Mouse (Mus musculus): ENCODE results near the gene Hspa12b. TPM values are rescaled to one million over a fixed set of nuclear protein-coding genes. Genes with fewer than 3 reads are reported as not detected.
A peak's percentile ranks its signal among the peaks of the same experiment; 100 is the strongest.

Hspa12b gene
- polyA plus RNA-seq, 1 experiment from 2014 or later = 2.1 TPM

DNA sequence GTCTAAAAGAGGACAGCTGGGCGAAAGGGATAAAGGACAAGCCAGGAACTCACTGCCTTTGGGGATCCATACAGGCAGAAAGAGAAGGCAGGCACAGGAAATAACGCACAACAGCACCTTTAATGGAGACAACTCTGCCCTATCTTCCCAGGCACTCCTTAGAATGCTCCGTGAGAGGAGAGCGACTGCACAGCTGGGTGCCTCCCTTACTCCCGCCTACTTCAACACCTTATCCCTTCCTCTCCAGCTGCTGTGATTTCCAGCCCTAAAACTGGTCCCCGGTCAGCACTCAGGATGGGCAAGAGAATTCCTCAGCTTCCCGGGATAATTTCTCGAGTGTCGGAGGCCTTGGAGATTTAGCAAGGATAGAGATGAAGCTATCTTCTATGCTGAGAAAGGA, 43.9 kb downstream of the Hspa12b start:
- Histone ChIP-seq H3K4me3 (replicated peaks) (peak overlapping the region; percentile 35), H3K4me1 (replicated peaks) (peaks cover 41% of the 10 kb centered on the region), H3K9ac (no peak overlapping the region), H3K36me3 (no peaks in the 10 kb centered on the region), H3K27ac (no peak overlapping the region), H3K9me3 (replicated peaks) (no peaks in the 10 kb centered on the region), H3K27me3 (peaks cover 64% of the 10 kb centered on the region), H3K4me2 (peak overlapping the region; percentile 52)
- WGBS (ENCODE audit: insufficient replicate concordance) = 17% methylated on average over 9 of the region's 9 CpGs
- no peak for ATAC-seq (ENCODE audit: low read depth)
- no peak for DNase-seq

DNA sequence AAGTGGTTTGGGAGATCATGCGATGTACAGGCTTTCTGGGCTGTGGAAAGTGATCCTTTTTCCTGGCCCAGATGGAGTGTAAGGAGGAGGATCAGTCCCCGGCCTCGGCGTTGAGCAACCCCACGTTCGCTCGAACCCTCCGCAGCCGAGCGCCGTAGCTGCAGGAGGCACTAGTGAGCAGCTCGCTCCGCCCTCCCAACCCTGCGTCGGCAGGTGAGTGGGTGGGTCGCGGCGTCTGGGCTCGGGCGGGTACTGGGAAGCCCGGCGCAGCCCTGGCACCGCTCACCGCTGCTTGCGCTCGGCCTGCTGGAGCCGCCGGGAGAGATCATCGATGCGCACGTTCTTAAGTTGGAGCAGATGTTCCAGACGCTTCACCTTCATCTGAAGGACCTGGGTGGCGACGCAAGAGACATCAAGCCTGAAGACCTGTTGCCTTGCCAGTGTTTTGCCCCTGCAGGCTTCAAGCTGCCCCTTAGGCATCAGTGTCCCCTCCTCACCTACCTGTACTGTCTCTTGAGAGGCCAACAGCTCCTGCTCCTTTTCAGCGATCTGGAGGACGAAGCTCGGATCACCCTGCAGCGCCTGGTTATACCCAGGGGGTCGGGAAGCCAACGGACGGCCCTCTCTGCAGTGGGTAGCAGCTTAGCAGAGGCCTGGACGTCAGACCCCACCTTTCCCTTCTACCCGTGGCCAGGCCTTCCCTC, 44.5 kb downstream of the Hspa12b start:
- H3K4me2 ChIP-seq = peak overlapping the region; percentile 52
- H3K9ac ChIP-seq = no peak overlapping the region
- WGBS (ENCODE audit: insufficient replicate concordance) = 6% methylated on average over 43 of the region's 43 CpGs
- H3K36me3 ChIP-seq = no peaks in the 10 kb centered on the region
- H3K27ac ChIP-seq = no peak overlapping the region
- no peaks in the 10 kb centered on the region for H3K9me3 ChIP-seq (replicated peaks)
- peak overlapping the region; percentile 35 for H3K4me3 ChIP-seq (replicated peaks)
- peaks cover 64% of the 10 kb centered on the region for H3K27me3 ChIP-seq
- no peak for ATAC-seq (ENCODE audit: low read depth)
- peaks cover 48% of the 10 kb centered on the region for H3K4me1 ChIP-seq (replicated peaks)
- no peak for DNase-seq

DNA sequence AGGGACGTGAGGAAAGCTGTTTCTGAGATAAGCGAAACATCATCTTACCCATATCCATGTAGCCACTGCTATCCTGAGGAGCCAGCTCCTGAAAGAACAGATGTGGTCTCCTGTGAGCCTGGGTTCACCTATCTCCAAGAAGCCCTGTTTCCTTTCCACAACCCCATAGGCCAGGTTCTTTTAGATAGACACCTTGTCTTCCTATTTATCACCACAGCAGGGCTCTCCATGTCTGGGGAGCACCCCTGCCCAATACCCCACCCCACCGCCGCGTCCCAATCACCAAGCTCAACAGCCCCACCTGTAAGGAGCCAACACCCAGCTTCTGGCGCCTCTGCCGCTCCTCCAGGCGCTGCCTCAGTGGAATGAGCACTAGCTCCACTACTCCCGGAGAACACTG, 45.2 kb downstream of the Hspa12b start:
- H3K27ac ChIP-seq = no peak overlapping the region
- DNase-seq (no peak), ATAC-seq (ENCODE audit: low read depth) (peak; percentile 48)
- no peak overlapping the region for H3K4me2 ChIP-seq
- H3K27me3 ChIP-seq = peaks cover 64% of the 10 kb centered on the region
- H3K9ac ChIP-seq = no peak overlapping the region
- 21% methylated on average over 9 of the region's 9 CpGs for WGBS (ENCODE audit: insufficient replicate concordance)
- H3K4me3 ChIP-seq (replicated peaks) = no peak overlapping the region
- H3K36me3 ChIP-seq = no peaks in the 10 kb centered on the region; the same call in 1 of the 2 replicates
- no peaks in the 10 kb centered on the region for H3K9me3 ChIP-seq (replicated peaks)
- peaks cover 55% of the 10 kb centered on the region for H3K4me1 ChIP-seq (replicated peaks)

DNA sequence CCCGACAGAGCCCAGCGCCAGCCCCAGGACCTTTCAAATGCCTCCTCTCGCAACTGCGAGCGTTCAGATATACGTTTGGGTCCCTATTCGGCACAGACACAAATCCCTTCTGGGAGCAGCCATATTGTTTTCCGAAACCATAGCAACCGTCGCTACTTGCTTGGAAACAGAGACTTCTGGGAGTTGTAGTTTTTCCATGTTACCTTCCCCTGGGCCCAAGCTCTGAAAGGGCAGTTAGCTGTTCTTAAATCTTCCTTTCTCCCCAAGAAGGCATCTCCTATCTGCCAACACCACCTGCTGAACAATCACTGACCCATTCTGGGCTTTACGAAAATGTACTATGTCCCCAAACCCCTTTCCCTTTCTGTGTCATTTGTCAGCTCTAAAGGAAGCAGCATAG, 47.6 kb downstream of the Hspa12b start:
- Histone ChIP-seq H3K9me3 (replicated peaks) (no peaks in the 10 kb centered on the region), H3K4me2 (peak overlapping the region; percentile 68), H3K36me3 (peaks cover 13% of the 10 kb centered on the region), H3K4me1 (replicated peaks) (peaks cover 78% of the 10 kb centered on the region), H3K27ac (no peak overlapping the region), H3K4me3 (replicated peaks) (peak overlapping the region; percentile 52), H3K27me3 (peaks cover 50% of the 10 kb centered on the region), H3K9ac (no peak overlapping the region)
- ATAC-seq (ENCODE audit: low read depth) (peak; percentile 19; the same call in 1 of the 2 replicates), DNase-seq (no peak)
- 2% methylated on average over 11 of the region's 11 CpGs for WGBS (ENCODE audit: insufficient replicate concordance)

DNA sequence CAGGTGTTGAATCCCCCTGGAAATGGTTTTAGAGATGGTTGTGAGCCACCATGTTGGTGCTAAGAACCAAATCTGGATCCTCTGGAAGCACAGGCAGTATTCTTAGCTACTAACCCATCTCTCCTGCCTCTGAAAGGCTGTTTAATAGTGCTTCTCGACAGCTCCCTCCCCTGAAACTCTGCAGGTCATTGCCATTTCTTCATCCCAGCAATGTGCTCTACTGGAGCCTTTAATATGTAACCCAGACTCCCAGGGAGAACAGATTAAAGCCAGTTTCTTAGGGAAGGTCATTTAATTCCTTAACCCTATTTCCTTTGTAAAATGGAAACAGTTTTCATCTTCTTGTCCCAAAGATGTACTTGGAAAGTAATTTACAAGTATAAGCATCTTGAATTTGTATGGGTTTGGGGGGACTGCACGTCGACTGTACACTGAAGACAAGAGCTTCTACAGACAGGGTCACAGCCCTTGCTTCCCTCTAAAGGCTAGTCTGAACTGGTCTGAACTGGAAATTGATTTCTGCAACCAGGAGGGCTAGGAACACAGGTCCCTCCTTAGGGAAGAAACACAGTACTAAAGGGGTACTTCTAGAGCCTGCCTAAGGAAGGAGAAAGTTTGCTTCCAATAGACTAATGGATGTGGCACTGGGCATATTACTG, 48.3 kb downstream of the Hspa12b start:
- H3K4me2 ChIP-seq = no peak overlapping the region; the same call in 1 of the 2 replicates
- no peak for DNase-seq

DNA sequence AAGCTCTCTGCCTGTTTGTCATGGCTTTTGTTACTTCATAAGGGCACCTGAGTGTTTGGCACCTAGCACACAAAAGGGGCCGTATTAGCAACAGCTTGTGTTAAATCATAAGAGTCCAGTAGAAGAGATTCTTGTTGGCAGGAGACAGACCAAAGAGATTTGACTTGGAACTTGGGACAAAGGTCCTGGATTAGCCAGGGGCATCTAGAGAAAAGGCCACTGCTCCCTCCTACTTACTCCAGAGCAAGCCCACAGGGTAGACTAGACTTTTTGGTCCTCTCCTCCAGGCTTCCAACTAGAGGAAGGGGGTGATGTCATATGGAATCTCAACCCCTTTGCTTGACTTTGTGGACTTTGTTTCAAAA, 48.8 kb downstream of the Hspa12b start:
- H3K27ac ChIP-seq = peak overlapping the region; percentile 67
- 91% methylated on average over 1 of the region's 1 CpGs for WGBS (ENCODE audit: insufficient replicate concordance)
- no peak for DNase-seq
- no peak overlapping the region for H3K4me2 ChIP-seq
- peak overlapping the region; percentile 96 for H3K9ac ChIP-seq
- H3K27me3 ChIP-seq = peaks cover 37% of the 10 kb centered on the region
- H3K9me3 ChIP-seq (replicated peaks) = no peaks in the 10 kb centered on the region
- H3K36me3 ChIP-seq = peaks cover 13% of the 10 kb centered on the region
- no peak overlapping the region for H3K4me3 ChIP-seq (replicated peaks)
- ATAC-seq (ENCODE audit: low read depth) = no peak
- peaks cover 87% of the 10 kb centered on the region for H3K4me1 ChIP-seq (replicated peaks)

More for the DNA sequence above, 48.3 kb downstream of the Hspa12b start:
- no peak for ATAC-seq (ENCODE audit: low read depth)
- peak overlapping the region; percentile 67 for H3K27ac ChIP-seq
- H3K9me3 ChIP-seq (replicated peaks) = no peaks in the 10 kb centered on the region
- H3K4me1 ChIP-seq (replicated peaks) = peaks cover 82% of the 10 kb centered on the region
- H3K4me3 ChIP-seq (replicated peaks) = no peak overlapping the region
- H3K9ac ChIP-seq = no peak overlapping the region
- H3K36me3 ChIP-seq = peaks cover 13% of the 10 kb centered on the region
- H3K27me3 ChIP-seq = peaks cover 42% of the 10 kb centered on the region
- 73% methylated on average over 3 of the region's 3 CpGs for WGBS (ENCODE audit: insufficient replicate concordance)

DNA sequence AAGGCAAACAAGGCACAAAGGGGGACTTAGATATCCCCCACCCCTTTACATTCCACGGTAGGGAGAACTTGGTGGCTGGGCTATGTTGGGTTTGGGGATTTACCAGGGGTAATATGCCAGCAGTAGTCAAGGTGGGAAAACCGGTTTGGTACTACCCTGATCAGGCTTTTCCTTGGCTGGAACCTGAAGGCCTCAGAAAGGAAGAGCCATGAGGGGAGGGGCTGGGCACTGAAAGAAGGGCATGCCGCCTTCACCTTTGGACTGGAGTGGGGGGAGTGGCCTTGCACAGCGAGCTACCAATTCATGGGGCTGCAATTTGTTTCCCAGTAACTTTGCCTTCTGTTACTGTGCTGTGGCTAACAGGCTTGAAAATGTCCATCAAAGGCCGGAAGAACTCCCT, 49.4 kb downstream of the Hspa12b start:
- Histone ChIP-seq H3K4me3 (replicated peaks) (no peak overlapping the region), H3K27me3 (peaks cover 32% of the 10 kb centered on the region), H3K9me3 (replicated peaks) (no peaks in the 10 kb centered on the region), H3K36me3 (peaks cover 13% of the 10 kb centered on the region), H3K9ac (peak overlapping the region; percentile 96), H3K4me1 (replicated peaks) (peaks cover 83% of the 10 kb centered on the region), H3K27ac (peak overlapping the region; percentile 94; the same call in 1 of the 2 replicates), H3K4me2 (peak overlapping the region; percentile 98)
- ATAC-seq (ENCODE audit: low read depth) = no peak
- no peak for DNase-seq
- 66% methylated on average over 5 of the region's 5 CpGs for WGBS (ENCODE audit: insufficient replicate concordance)

DNA sequence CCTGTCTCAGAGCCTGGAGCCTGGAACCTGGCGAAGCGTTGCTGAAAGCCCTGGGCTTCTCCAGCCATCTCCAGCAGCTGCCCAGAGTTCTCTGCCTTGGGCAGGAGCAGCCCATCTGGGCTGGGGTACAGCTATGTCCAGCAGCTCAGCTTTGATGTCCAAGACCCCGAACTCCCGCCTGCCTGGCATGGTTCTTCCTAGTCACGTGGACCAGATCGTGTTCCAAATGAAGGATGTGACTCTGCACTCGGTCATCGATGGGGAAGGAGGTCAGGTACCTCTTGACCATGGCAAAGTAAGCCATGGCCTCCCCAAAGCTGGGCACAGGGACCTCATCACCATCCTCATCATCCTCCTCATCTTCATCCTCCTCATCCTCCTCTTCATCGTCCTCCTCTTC, 50.9 kb downstream of the Hspa12b start:
- peaks cover 17% of the 10 kb centered on the region for H3K27me3 ChIP-seq
- H3K4me1 ChIP-seq (replicated peaks) = peaks cover 68% of the 10 kb centered on the region
- WGBS (ENCODE audit: insufficient replicate concordance) = 85% methylated on average over 9 of the region's 9 CpGs
- ATAC-seq (ENCODE audit: low read depth) = no peak
- no peaks in the 10 kb centered on the region for H3K9me3 ChIP-seq (replicated peaks)
- H3K36me3 ChIP-seq = peaks cover 13% of the 10 kb centered on the region
- DNase-seq = no peak
- H3K9ac ChIP-seq = peak overlapping the region; percentile 96
- peak overlapping the region; percentile 98 for H3K4me2 ChIP-seq
- peak overlapping the region; percentile 82 for H3K4me3 ChIP-seq (replicated peaks)
- H3K27ac ChIP-seq = peak overlapping the region; percentile 94

DNA sequence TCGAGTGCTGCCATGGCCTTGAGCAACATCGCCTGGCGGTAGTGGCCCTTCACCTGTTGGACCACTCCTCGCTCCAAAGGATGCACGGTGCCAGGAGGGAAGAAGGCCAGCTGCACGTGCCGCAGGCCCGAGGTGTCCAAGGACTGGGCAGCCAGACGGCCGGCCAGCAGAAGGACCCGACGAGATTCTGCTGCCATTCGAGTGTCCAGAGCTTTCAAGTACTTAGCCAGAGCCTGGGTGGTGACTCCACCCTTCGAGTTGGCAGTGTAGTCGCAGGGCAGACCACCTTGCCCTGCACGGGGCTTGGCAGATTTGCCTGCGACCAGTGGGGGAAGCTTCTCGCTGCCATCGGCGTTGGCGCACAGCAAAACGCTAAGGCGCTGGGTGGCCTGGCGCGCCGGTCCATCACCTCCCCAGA, 51.8 kb downstream of the Hspa12b start:
- Histone ChIP-seq H3K9ac (peak overlapping the region; percentile 96), H3K27ac (peak overlapping the region; percentile 94), H3K4me3 (replicated peaks) (peak overlapping the region; percentile 82), H3K36me3 (peaks cover 13% of the 10 kb centered on the region), H3K27me3 (peaks cover 8% of the 10 kb centered on the region), H3K9me3 (replicated peaks) (no peaks in the 10 kb centered on the region), H3K4me2 (peak overlapping the region; percentile 98), H3K4me1 (replicated peaks) (peaks cover 69% of the 10 kb centered on the region)
- 51% methylated on average over 26 of the region's 26 CpGs for WGBS (ENCODE audit: insufficient replicate concordance)
- DNase-seq (no peak), ATAC-seq (ENCODE audit: low read depth) (peak; percentile 3; the same call in 1 of the 2 replicates)

DNA sequence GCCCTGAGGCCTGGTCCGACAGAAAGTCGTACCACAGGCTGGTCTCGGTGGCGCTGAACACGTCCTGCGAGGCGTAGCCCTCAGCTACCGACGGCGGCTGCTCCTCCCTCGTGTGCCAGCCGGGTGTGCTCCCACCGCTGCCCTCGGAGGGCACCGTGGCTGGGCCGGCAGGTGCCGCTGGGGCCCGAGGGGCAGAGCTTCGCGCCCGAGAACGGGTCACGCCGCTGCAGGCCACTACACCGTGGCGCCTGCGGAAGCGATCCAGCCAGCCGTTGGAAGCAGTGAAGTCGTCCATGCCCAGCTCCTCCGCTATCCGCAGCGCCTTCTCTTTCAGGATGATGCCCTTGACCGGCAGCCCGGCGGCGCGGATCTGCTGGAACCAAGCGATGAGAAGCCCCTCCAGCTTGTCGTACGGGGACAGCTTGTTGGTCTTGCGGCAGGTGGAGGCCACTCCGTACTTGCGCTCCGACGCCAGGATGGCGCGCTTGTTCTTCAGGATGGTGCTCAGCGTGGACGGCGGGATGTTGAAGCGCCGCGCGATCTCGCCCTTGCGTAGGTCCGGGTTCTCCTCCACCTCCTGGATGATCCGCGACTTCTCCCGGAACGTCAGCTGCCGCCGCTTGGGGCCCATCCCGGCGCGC, 52.3 kb downstream of the Hspa12b start:
- 1% methylated on average over 67 of the region's 67 CpGs for WGBS (ENCODE audit: insufficient replicate concordance)
- H3K36me3 ChIP-seq = peaks cover 13% of the 10 kb centered on the region
- H3K27ac ChIP-seq = peak overlapping the region; percentile 94
- peaks cover 3% of the 10 kb centered on the region for H3K27me3 ChIP-seq
- H3K4me1 ChIP-seq (replicated peaks) = peaks cover 65% of the 10 kb centered on the region
- ATAC-seq (ENCODE audit: low read depth) (peak; percentile 67), DNase-seq (peak; percentile 53)
- peak overlapping the region; percentile 98 for H3K4me2 ChIP-seq
- peak overlapping the region; percentile 96 for H3K9ac ChIP-seq
- no peaks in the 10 kb centered on the region for H3K9me3 ChIP-seq (replicated peaks)
- H3K4me3 ChIP-seq (replicated peaks) = peak overlapping the region; percentile 82

DNA sequence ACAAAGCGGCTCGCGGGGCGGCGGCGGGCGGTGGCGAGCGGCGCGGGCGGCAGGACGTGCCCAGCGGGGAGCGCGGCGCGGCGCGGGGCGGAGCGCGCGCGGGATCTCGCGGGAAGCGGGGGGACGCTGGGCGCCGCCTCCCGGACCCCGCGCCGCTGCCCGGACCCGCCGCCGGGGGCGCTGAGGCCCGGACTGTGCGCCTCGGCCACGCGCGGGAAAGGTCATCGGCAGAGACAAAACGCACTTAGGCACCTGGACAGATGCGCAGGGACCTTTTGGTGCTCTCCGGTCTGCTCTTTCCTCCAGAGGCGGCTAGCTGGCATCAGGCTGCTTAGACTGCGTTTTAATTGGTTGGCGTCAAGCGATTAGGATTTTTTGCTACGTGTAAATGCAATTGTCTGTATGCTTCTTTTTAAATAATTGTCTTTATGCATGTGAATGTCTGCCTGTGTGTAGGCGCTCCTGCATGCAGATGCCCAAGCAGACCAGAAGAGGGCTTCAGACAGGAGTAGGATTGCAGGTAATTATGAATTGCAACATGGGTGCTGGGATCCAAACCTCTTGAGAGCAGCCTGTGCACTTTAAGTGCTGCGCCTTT, 53.0 kb downstream of the Hspa12b start, which contains the start of gene Cenpb:
Gene Cenpb (minus strand): TSS at position 78 of the 598 bp plus-strand sequence.
- peak; percentile 83 for ATAC-seq (ENCODE audit: low read depth)
- H3K4me1 ChIP-seq (replicated peaks) = peaks cover 57% of the 10 kb centered on the region

More for the DNA sequence above, 53.0 kb downstream of the Hspa12b start, which contains the start of gene Cenpb:
- no peaks in the 10 kb centered on the region for H3K9me3 ChIP-seq (replicated peaks)
- peaks cover 13% of the 10 kb centered on the region for H3K36me3 ChIP-seq
- H3K9ac ChIP-seq = peak within 1 kb of the TSS; percentile 96
- peak within 1 kb of the TSS; percentile 82 for H3K4me3 ChIP-seq (replicated peaks)
- H3K27ac ChIP-seq = peak within 1 kb of the TSS; percentile 94
- H3K27me3 ChIP-seq = no peaks in the 10 kb centered on the region
- 3% methylated on average over 51 of the region's 57 CpGs for WGBS (ENCODE audit: insufficient replicate concordance)
- H3K4me2 ChIP-seq = peak within 1 kb of the TSS; percentile 98
- peak; percentile 72 for DNase-seq
